ENCODE assay signal across 12 mouse cellular contexts in genomic region chr15:62261520-62261919, GRCm38 (mm10).
A peak's percentile ranks its signal among the peaks of the same experiment; 100 is the strongest.
DNase-seq lines count a peak whose midpoint lies in the region; ATAC-seq and TF ChIP-seq lines count a peak whose summit lies in the region.
"Had no signal": no experiment of that assay in that cellular context is flagged by ENCODE, and none has a peak within 500 bp of the region (broad histone marks: within the 10 kb centered on the region; RNA-seq: fewer than 3 reads in every experiment).

No protein-coding gene starts in this region.

- no peak overlapping the region for H3K9ac ChIP-seq in lung, embryonic 15.5 days
- H3K9ac ChIP-seq: intestine, embryonic 15.5 days; neural tube, embryonic 12.5 days had no signal

- peak; percentile 44; the same call in 1 of the 2 replicates for ATAC-seq in lung, embryonic 15.5 days (ENCODE audit: borderline replicate concordance, extremely low read depth, low FRiP score, low TSS enrichment)
- ATAC-seq in granulocyte monocyte progenitor cell, adult 5-6 weeks (replicated peaks; ENCODE audit: poor library complexity, severe bottlenecking): no peak
- ATAC-seq: forebrain, embryonic 14.5 days; intestine, embryonic 15.5 days had no signal

- H3ac ChIP-seq in myocyte (ENCODE audit: control insufficient read depth, insufficient read length): no peak overlapping the region

- no peak overlapping the region for H3K4me3 ChIP-seq in lung, embryonic 15.5 days
- H3K4me3 ChIP-seq in myocyte: no peak overlapping the region
- H3K4me3 ChIP-seq: intestine, embryonic 15.5 days; neural tube, embryonic 12.5 days had no signal

- intact Hi-C loops in gastrocnemius, postnatal 14 days (cut with DNase I; ENCODE audit: low total_unique reads): no loop called here

- WGBS in lung, embryonic 15.5 days: 61% methylated on average over 2 of the region's 2 CpGs

- no peak for DNase-seq in lung, postnatal 36 days
- peak; percentile 83 for DNase-seq in adrenal gland, adult 2 months
- peak; percentile 30 for DNase-seq in gastrocnemius, postnatal 14 days
- DNase-seq in cerebellum, postnatal 36 days: no peak
- DNase-seq: cerebellum, adult 8-10 months; thymus, postnatal 4 days had no signal

- no peaks in the 10 kb centered on the region for H3K79me2 ChIP-seq in myocyte (ENCODE audit: control insufficient read depth, insufficient read depth)

- H3K9me3 ChIP-seq in lung, embryonic 15.5 days: no peaks in the 10 kb centered on the region
- H3K9me3 ChIP-seq: intestine, embryonic 15.5 days; neural tube, embryonic 12.5 days had no signal

- no peak overlapping the region for H3K27ac ChIP-seq in lung, embryonic 15.5 days
- H3K27ac ChIP-seq: intestine, embryonic 15.5 days; neural tube, embryonic 12.5 days had no signal

- 0 out of 2 replicates have a peak, but pooled peaks cover 7% of the 10 kb centered on the region for H3K4me1 ChIP-seq in lung, embryonic 15.5 days

- TF ChIP-seq POLR2A in myocyte (IDR thresholded peaks at IDR 0.05; ENCODE audit: insufficient read length, low read depth): no peak

- no peak overlapping the region for H3K4me2 ChIP-seq in lung, embryonic 15.5 days
- H3K4me2 ChIP-seq in myocyte (ENCODE audit: low read depth): peak overlapping the region; percentile 29
- H3K4me2 ChIP-seq: intestine, embryonic 15.5 days; neural tube, embryonic 12.5 days had no signal

- H3K27me3 ChIP-seq in lung, embryonic 15.5 days: no peaks in the 10 kb centered on the region
- H3K27me3 ChIP-seq in myocyte (ENCODE audit: control insufficient read depth, insufficient read depth, insufficient read length): no peaks in the 10 kb centered on the region
- H3K27me3 ChIP-seq: intestine, embryonic 15.5 days; neural tube, embryonic 12.5 days had no signal

- no peaks in the 10 kb centered on the region for H3K36me3 ChIP-seq in lung, embryonic 15.5 days
- no peaks in the 10 kb centered on the region for H3K36me3 ChIP-seq in myocyte (ENCODE audit: control insufficient read depth, insufficient read depth)
- H3K36me3 ChIP-seq: intestine, embryonic 15.5 days; neural tube, embryonic 12.5 days had no signal

TF ChIP-seq in myocyte, 11 proteins besides CTCF, POLR2A, EP300 and RAD21:
- TF ChIP-seq TCF12 (IDR thresholded peaks at IDR 0.05; ENCODE audit: insufficient read depth, poor library complexity, severe bottlenecking): no peak
- TF ChIP-seq REST (IDR thresholded peaks at IDR 0.05; ENCODE audit: insufficient read depth, insufficient read length): no peak
- no peak for TF ChIP-seq CEBPB (IDR thresholded peaks at IDR 0.05; ENCODE audit: insufficient read depth, poor library complexity, severe bottlenecking)
- TF ChIP-seq SRF (IDR thresholded peaks at IDR 0.05; ENCODE audit: control insufficient read depth, insufficient read length, low read depth): peak; percentile 89
- no peak for TF ChIP-seq POLR2AphosphoS2 (IDR thresholded peaks at IDR 0.05; ENCODE audit: insufficient read length, low read depth)
- TF ChIP-seq E2F4 (IDR thresholded peaks at IDR 0.05; ENCODE audit: insufficient read depth): no peak
- no peak for TF ChIP-seq TCF3 (IDR thresholded peaks at IDR 0.05; ENCODE audit: insufficient read length, low read depth)
- TF ChIP-seq USF1 (IDR thresholded peaks at IDR 0.05; ENCODE audit: low read depth): peak; percentile 33
- TF ChIP-seq MAX (IDR thresholded peaks at IDR 0.05; ENCODE audit: low read depth): peak; percentile 45
- TF ChIP-seq MYOG (IDR thresholded peaks at IDR 0.05; ENCODE audit: control insufficient read depth in 1 of 3, insufficient read depth in 1 of 3, insufficient read length in 2 of 3, low read depth in 2 of 3): no peak

Comparison
In these comparisons a context has a peak if more than half of its experiments do, and no peak if none do; other contexts are left out.
1. DNase-seq: peak in adrenal gland, adult 2 months (single experiment) and gastrocnemius, postnatal 14 days (single experiment); none in lung, postnatal 36 days (single experiment) and cerebellum, postnatal 36 days (0 of 2).